Mouse (Mus musculus): ENCODE measurements around the gene Aagab. TPM values are rescaled to one million over a fixed set of nuclear protein-coding genes. Genes with fewer than 3 reads are reported as not detected.

The Aagab gene
- polyA plus RNA-seq, 1 experiment from 2014 or later = 66.0 TPM

GRCm38 (mm10) chr9:63611967-63612366 is 9.5 kb downstream of the Aagab start:
- WGBS = 68% methylated on average over 5 of the region's 5 CpGs
- Histone ChIP-seq H3K36me3 (ENCODE audit: control insufficient read depth, insufficient read depth, low read length) (0 out of 2 replicates have a peak, but pooled peaks cover 2% of the 10 kb centered on the region), H3K4me1 (ENCODE audit: control insufficient read depth, insufficient read depth, low read depth, low read length) (peaks cover 22% of the 10 kb centered on the region), H3K9me3 (ENCODE audit: control insufficient read depth, low read length) (no peaks in the 10 kb centered on the region), H3K27me3 (replicated peaks; ENCODE audit: control insufficient read depth, insufficient read depth, low read length) (no peaks in the 10 kb centered on the region), H3K9ac (ENCODE audit: low read depth, low read length) (no peak overlapping the region), H3K27ac (ENCODE audit: low read depth, low read length) (no peak overlapping the region), H3K4me2 (ENCODE audit: low read length) (no peak overlapping the region), H3K4me3 (ENCODE audit: low read length) (no peak overlapping the region)
- ATAC-seq = no peak

GRCm38 (mm10) chr9:63612565-63613515 is 10.4 kb downstream of the Aagab start:
- 46% methylated on average over 16 of the region's 16 CpGs for WGBS
- H3K4me1 ChIP-seq (ENCODE audit: control insufficient read depth, insufficient read depth, low read depth, low read length) = peaks cover 22% of the 10 kb centered on the region
- peak overlapping the region; percentile 7; the same call in 1 of the 2 replicates for H3K4me2 ChIP-seq (ENCODE audit: low read length)
- no peaks in the 10 kb centered on the region for H3K27me3 ChIP-seq (replicated peaks; ENCODE audit: control insufficient read depth, insufficient read depth, low read length)
- H3K27ac ChIP-seq (ENCODE audit: low read depth, low read length) = no peak overlapping the region
- peak; percentile 83 for ATAC-seq
- no peaks in the 10 kb centered on the region for H3K9me3 ChIP-seq (ENCODE audit: control insufficient read depth, low read length)
- peaks cover 9% of the 10 kb centered on the region; the same call in 1 of the 2 replicates for H3K36me3 ChIP-seq (ENCODE audit: control insufficient read depth, insufficient read depth, low read length)
- no peak overlapping the region for H3K9ac ChIP-seq (ENCODE audit: low read depth, low read length)
- no peak overlapping the region for H3K4me3 ChIP-seq (ENCODE audit: low read length)

GRCm38 (mm10) chr9:63613569-63613968 is 11.1 kb downstream of the Aagab start:
- WGBS = 21% methylated on average over 1 of the region's 1 CpGs
- H3K27ac ChIP-seq (ENCODE audit: low read depth, low read length) = no peak overlapping the region
- H3K9me3 ChIP-seq (ENCODE audit: control insufficient read depth, low read length) = no peaks in the 10 kb centered on the region
- H3K27me3 ChIP-seq (replicated peaks; ENCODE audit: control insufficient read depth, insufficient read depth, low read length) = no peaks in the 10 kb centered on the region
- H3K4me2 ChIP-seq (ENCODE audit: low read length) = no peak overlapping the region; the same call in 1 of the 2 replicates
- H3K4me3 ChIP-seq (ENCODE audit: low read length) = no peak overlapping the region
- H3K4me1 ChIP-seq (ENCODE audit: control insufficient read depth, insufficient read depth, low read depth, low read length) = peaks cover 22% of the 10 kb centered on the region
- ATAC-seq = peak; percentile 55; the same call in 1 of the 2 replicates
- H3K9ac ChIP-seq (ENCODE audit: low read depth, low read length) = no peak overlapping the region
- H3K36me3 ChIP-seq (ENCODE audit: control insufficient read depth, insufficient read depth, low read length) = peaks cover 10% of the 10 kb centered on the region; the same call in 1 of the 2 replicates

GRCm38 (mm10) chr9:63614018-63614985 is 11.8 kb downstream of the Aagab start:
- Histone ChIP-seq H3K9me3 (ENCODE audit: control insufficient read depth, low read length) (no peaks in the 10 kb centered on the region), H3K4me2 (ENCODE audit: low read length) (no peak overlapping the region), H3K27ac (ENCODE audit: low read depth, low read length) (no peak overlapping the region), H3K27me3 (replicated peaks; ENCODE audit: control insufficient read depth, insufficient read depth, low read length) (no peaks in the 10 kb centered on the region), H3K9ac (ENCODE audit: low read depth, low read length) (no peak overlapping the region), H3K36me3 (ENCODE audit: control insufficient read depth, insufficient read depth, low read length) (peaks cover 10% of the 10 kb centered on the region; the same call in 1 of the 2 replicates), H3K4me3 (ENCODE audit: low read length) (no peak overlapping the region), H3K4me1 (ENCODE audit: control insufficient read depth, insufficient read depth, low read depth, low read length) (peaks cover 22% of the 10 kb centered on the region)
- ATAC-seq = no peak
- 83% methylated on average over 11 of the region's 11 CpGs for WGBS

GRCm38 (mm10) chr9:63617967-63618366 is 15.5 kb downstream of the Aagab start:
- H3K9me3 ChIP-seq (ENCODE audit: control insufficient read depth, low read length) = no peaks in the 10 kb centered on the region
- peaks cover 12% of the 10 kb centered on the region; the same call in 1 of the 2 replicates for H3K36me3 ChIP-seq (ENCODE audit: control insufficient read depth, insufficient read depth, low read length)
- H3K4me3 ChIP-seq (ENCODE audit: low read length) = no peak overlapping the region
- no peak overlapping the region for H3K27ac ChIP-seq (ENCODE audit: low read depth, low read length)
- H3K4me2 ChIP-seq (ENCODE audit: low read length) = no peak overlapping the region
- 97% methylated on average over 2 of the region's 2 CpGs for WGBS
- no peaks in the 10 kb centered on the region for H3K27me3 ChIP-seq (replicated peaks; ENCODE audit: control insufficient read depth, insufficient read depth, low read length)
- no peak for ATAC-seq
- peaks cover 7% of the 10 kb centered on the region for H3K4me1 ChIP-seq (ENCODE audit: control insufficient read depth, insufficient read depth, low read depth, low read length)
- H3K9ac ChIP-seq (ENCODE audit: low read depth, low read length) = no peak overlapping the region

- H3K4me3 ChIP-seq (ENCODE audit: low read length) = no peak overlapping the region
- no peaks in the 10 kb centered on the region for H3K4me1 ChIP-seq (ENCODE audit: control insufficient read depth, insufficient read depth, low read depth, low read length)
- 0 out of 2 replicates have a peak, but pooled peaks cover 2% of the 10 kb centered on the region for H3K36me3 ChIP-seq (ENCODE audit: control insufficient read depth, insufficient read depth, low read length)
- no peak overlapping the region for H3K27ac ChIP-seq (ENCODE audit: low read depth, low read length)
- H3K4me2 ChIP-seq (ENCODE audit: low read length) = no peak overlapping the region
- no peaks in the 10 kb centered on the region for H3K9me3 ChIP-seq (ENCODE audit: control insufficient read depth, low read length)
- H3K9ac ChIP-seq (ENCODE audit: low read depth, low read length) = no peak overlapping the region
- no peak for ATAC-seq
- H3K27me3 ChIP-seq (replicated peaks; ENCODE audit: control insufficient read depth, insufficient read depth, low read length) = no peaks in the 10 kb centered on the region
- 83% methylated on average over 15 of the region's 15 CpGs for WGBS
Measured at GRCm38 (mm10) chr9:63623895-63624569, 21.6 kb downstream of the Aagab start.

- Histone ChIP-seq H3K4me1 (ENCODE audit: control insufficient read depth, insufficient read depth, low read depth, low read length) (no peaks in the 10 kb centered on the region), H3K27ac (ENCODE audit: low read depth, low read length) (no peak overlapping the region), H3K9ac (ENCODE audit: low read depth, low read length) (no peak overlapping the region), H3K27me3 (replicated peaks; ENCODE audit: control insufficient read depth, insufficient read depth, low read length) (no peaks in the 10 kb centered on the region), H3K4me3 (ENCODE audit: low read length) (no peak overlapping the region), H3K4me2 (ENCODE audit: low read length) (no peak overlapping the region), H3K9me3 (ENCODE audit: control insufficient read depth, low read length) (no peaks in the 10 kb centered on the region), H3K36me3 (ENCODE audit: control insufficient read depth, insufficient read depth, low read length) (peaks cover 9% of the 10 kb centered on the region; the same call in 1 of the 2 replicates)
- whole genome bisulfite sequencing = 85% methylated on average over 9 of the region's 9 CpGs
- no peak for ATAC-seq
Measured at GRCm38 (mm10) chr9:63625090-63625756, 22.8 kb downstream of the Aagab start.

GRCm38 (mm10) chr9:63632045-63632444 is 29.6 kb downstream of the Aagab start:
- no peaks in the 10 kb centered on the region for H3K4me1 ChIP-seq (ENCODE audit: control insufficient read depth, insufficient read depth, low read depth, low read length)
- H3K36me3 ChIP-seq (ENCODE audit: control insufficient read depth, insufficient read depth, low read length) = peaks cover 11% of the 10 kb centered on the region; the same call in 1 of the 2 replicates
- no peak overlapping the region for H3K9ac ChIP-seq (ENCODE audit: low read depth, low read length)

More at GRCm38 (mm10) chr9:63632045-63632444, 29.6 kb downstream of the Aagab start:
- H3K4me3 ChIP-seq (ENCODE audit: low read length) = no peak overlapping the region
- WGBS = 58% methylated on average over 4 of the region's 4 CpGs
- ATAC-seq = no peak
- no peaks in the 10 kb centered on the region for H3K9me3 ChIP-seq (ENCODE audit: control insufficient read depth, low read length)
- H3K27ac ChIP-seq (ENCODE audit: low read depth, low read length) = no peak overlapping the region
- H3K27me3 ChIP-seq (replicated peaks; ENCODE audit: control insufficient read depth, insufficient read depth, low read length) = no peaks in the 10 kb centered on the region
- no peak overlapping the region for H3K4me2 ChIP-seq (ENCODE audit: low read length)
